Mouse (Mus musculus): ENCODE data around the gene Sh3bgrl3. TPM values are rescaled to one million over a fixed set of nuclear protein-coding genes. Genes with fewer than 3 reads are reported as not detected.
A peak's percentile ranks its signal among the peaks of the same experiment; 100 is the strongest.

Gene Sh3bgrl3
- polyA plus RNA-seq, 1 experiment: 911 TPM

- peaks cover 50% of the 10 kb centered on the region for H3K4me1 ChIP-seq (ENCODE audit: control insufficient read depth, insufficient read depth, insufficient read length, low read length)
- WGBS: 24% methylated on average over 17 of the region's 17 CpGs
- no peak overlapping the region for H3K27ac ChIP-seq (ENCODE audit: insufficient read depth, low read depth, low read length)
These were observed 4.7 kb downstream of the Sh3bgrl3 start for GRCm38 (mm10) chr4:134123680-134124551.

GRCm38 (mm10) chr4:134123147-134123546, 5.4 kb downstream of the Sh3bgrl3 start:
- Histone ChIP-seq H3K36me3 (ENCODE audit: control insufficient read depth, insufficient read depth, low read length) (0 out of 2 replicates have a peak, but pooled peaks cover 3% of the 10 kb centered on the region), H3K27ac (ENCODE audit: insufficient read depth, low read depth, low read length) (no peak overlapping the region), H3K4me1 (ENCODE audit: control insufficient read depth, insufficient read depth, insufficient read length, low read length) (peaks cover 51% of the 10 kb centered on the region), H3K27me3 (ENCODE audit: control insufficient read depth, insufficient read depth, low read length) (no peaks in the 10 kb centered on the region; the same call in 1 of the 2 replicates), H3K4me3 (ENCODE audit: low read depth, low read length) (no peak overlapping the region)
- WGBS: 96% methylated on average over 6 of the region's 6 CpGs
- TF ChIP-seq CTCF (IDR thresholded peaks at IDR 0.05; ENCODE audit: extremely low read depth, insufficient read length, insufficient replicate concordance, low read depth, low read length) (no peak), POLR2A (IDR thresholded peaks at IDR 0.05; ENCODE audit: low read depth, low read length) (no peak)

More at GRCm38 (mm10) chr4:134123680-134124551, 4.7 kb downstream of the Sh3bgrl3 start:
- 0 out of 2 replicates have a peak, but pooled peaks cover 3% of the 10 kb centered on the region for H3K36me3 ChIP-seq (ENCODE audit: control insufficient read depth, insufficient read depth, low read length)
- no peaks in the 10 kb centered on the region; the same call in 1 of the 2 replicates for H3K27me3 ChIP-seq (ENCODE audit: control insufficient read depth, insufficient read depth, low read length)
- TF ChIP-seq CTCF (IDR thresholded peaks at IDR 0.05; ENCODE audit: extremely low read depth, insufficient read length, insufficient replicate concordance, low read depth, low read length) (peak; percentile 91), POLR2A (IDR thresholded peaks at IDR 0.05; ENCODE audit: low read depth, low read length) (0 out of 2 replicates have a peak, but pooled peaks have one; percentile 25)
- no peak overlapping the region for H3K4me3 ChIP-seq (ENCODE audit: low read depth, low read length)

- Histone ChIP-seq H3K27me3 (ENCODE audit: control insufficient read depth, insufficient read depth, low read length) (no peaks in the 10 kb centered on the region; the same call in 1 of the 2 replicates), H3K4me1 (ENCODE audit: control insufficient read depth, insufficient read depth, insufficient read length, low read length) (peaks cover 51% of the 10 kb centered on the region), H3K36me3 (ENCODE audit: control insufficient read depth, insufficient read depth, low read length) (0 out of 2 replicates have a peak, but pooled peaks cover 3% of the 10 kb centered on the region), H3K27ac (ENCODE audit: insufficient read depth, low read depth, low read length) (no peak overlapping the region; the same call in 1 of the 2 replicates), H3K4me3 (ENCODE audit: low read depth, low read length) (no peak overlapping the region)
- 16% methylated on average over 3 of the region's 3 CpGs for WGBS
- TF ChIP-seq CTCF (IDR thresholded peaks at IDR 0.05; ENCODE audit: extremely low read depth, insufficient read length, insufficient replicate concordance, low read depth, low read length) (no peak), POLR2A (IDR thresholded peaks at IDR 0.05; ENCODE audit: low read depth, low read length) (no peak)
These were observed 6.3 kb downstream of the Sh3bgrl3 start for GRCm38 (mm10) chr4:134122281-134122680.

- peaks cover 47% of the 10 kb centered on the region for H3K4me1 ChIP-seq (ENCODE audit: control insufficient read depth, insufficient read depth, insufficient read length, low read length)
- TF ChIP-seq CTCF (IDR thresholded peaks at IDR 0.05; ENCODE audit: extremely low read depth, insufficient read length, insufficient replicate concordance, low read depth, low read length): no peak
These were observed 7.0 kb downstream of the Sh3bgrl3 start for GRCm38 (mm10) chr4:134121571-134121970.

GRCm38 (mm10) chr4:134120916-134121315, 7.7 kb downstream of the Sh3bgrl3 start:
- TF ChIP-seq POLR2A (IDR thresholded peaks at IDR 0.05; ENCODE audit: low read depth, low read length) (no peak), CTCF (IDR thresholded peaks at IDR 0.05; ENCODE audit: extremely low read depth, insufficient read length, insufficient replicate concordance, low read depth, low read length) (no peak)
- H3K36me3 ChIP-seq (ENCODE audit: control insufficient read depth, insufficient read depth, low read length): 0 out of 2 replicates have a peak, but pooled peaks cover under 1% of the 10 kb centered on the region
- no peak overlapping the region for H3K4me3 ChIP-seq (ENCODE audit: low read depth, low read length)
- 44% methylated on average over 4 of the region's 4 CpGs for WGBS
- peaks cover 45% of the 10 kb centered on the region for H3K4me1 ChIP-seq (ENCODE audit: control insufficient read depth, insufficient read depth, insufficient read length, low read length)
- peak overlapping the region; percentile 56 for H3K27ac ChIP-seq (ENCODE audit: insufficient read depth, low read depth, low read length)
- H3K27me3 ChIP-seq (ENCODE audit: control insufficient read depth, insufficient read depth, low read length): no peaks in the 10 kb centered on the region; the same call in 1 of the 2 replicates

More at GRCm38 (mm10) chr4:134121571-134121970, 7.0 kb downstream of the Sh3bgrl3 start:
- H3K36me3 ChIP-seq (ENCODE audit: control insufficient read depth, insufficient read depth, low read length): 0 out of 2 replicates have a peak, but pooled peaks cover 3% of the 10 kb centered on the region
- 75% methylated on average over 4 of the region's 4 CpGs for WGBS
- H3K27ac ChIP-seq (ENCODE audit: insufficient read depth, low read depth, low read length): peak overlapping the region; percentile 56
- H3K4me3 ChIP-seq (ENCODE audit: low read depth, low read length): no peak overlapping the region
- H3K27me3 ChIP-seq (ENCODE audit: control insufficient read depth, insufficient read depth, low read length): no peaks in the 10 kb centered on the region; the same call in 1 of the 2 replicates

- H3K36me3 ChIP-seq (ENCODE audit: control insufficient read depth, insufficient read depth, low read length): no peaks in the 10 kb centered on the region
- no peak overlapping the region for H3K4me3 ChIP-seq (ENCODE audit: low read depth, low read length)
- H3K27me3 ChIP-seq (ENCODE audit: control insufficient read depth, insufficient read depth, low read length): no peaks in the 10 kb centered on the region; the same call in 1 of the 2 replicates
- 75% methylated on average over 6 of the region's 6 CpGs for WGBS
- peak overlapping the region; percentile 64 for H3K27ac ChIP-seq (ENCODE audit: insufficient read depth, low read depth, low read length)
- TF ChIP-seq CTCF (IDR thresholded peaks at IDR 0.05; ENCODE audit: extremely low read depth, insufficient read length, insufficient replicate concordance, low read depth, low read length) (no peak), POLR2A (IDR thresholded peaks at IDR 0.05; ENCODE audit: low read depth, low read length) (no peak; the same call in 1 of the 2 replicates)
- H3K4me1 ChIP-seq (ENCODE audit: control insufficient read depth, insufficient read depth, insufficient read length, low read length): peaks cover 51% of the 10 kb centered on the region
These were observed 8.3 kb downstream of the Sh3bgrl3 start for GRCm38 (mm10) chr4:134120192-134120805.

Data from small intestine, adult 2 months (tissue).